Mouse (Mus musculus) lung, adult 2 months (tissue): ENCODE measurements around the gene Rpl26. TPM values are rescaled to one million over a fixed set of nuclear protein-coding genes. Genes with fewer than 3 reads are reported as not detected.

Experiments used
- DNase-seq: peaks from one replicate; pipeline ENCODE4 v3.0.0; 2022
- H3K4me1 ChIP-seq: fragments of 200-500 bp; 2 replicates; pipeline ENCODE4 v1.6.1; 2011; ENCODE audit warnings: low read length; ENCODE audit not compliant: control insufficient read depth, insufficient read depth
- H3K4me3 ChIP-seq: fragments of 200-500 bp; replicated peaks from 2 replicates; pipeline ENCODE3; 2011; ENCODE audit warnings: low read depth, mild to moderate bottlenecking, control low read depth, low read length; ENCODE audit errors: extremely low read depth
- CTCF ChIP-seq: fragments of 200-500 bp; IDR thresholded peaks from 2 replicates; pipeline ENCODE4 v1.5.1; 2011; ENCODE audit warnings: mild to moderate bottlenecking, low read length, control low read depth; ENCODE audit not compliant: insufficient read depth
- POLR2A ChIP-seq: fragments of 200-500 bp; IDR thresholded peaks from 2 replicates; pipeline ENCODE4 v1.6.1; 2011; ENCODE audit warnings: low read depth, mild to moderate bottlenecking, control low read depth, low read length, borderline replicate concordance; ENCODE audit errors: extremely low read depth
- WGBS: fragments of 180-500 bp; shearing (Covaris S2); methylation state at CpG from one replicate; pipeline ENCODE4 v1.1.7; 2018; 5-methylcytosine and 5-hydroxymethylcytosine counted together
- polyA plus RNA-seq: library from polyadenylated mRNA; depleted of rRNA; stranded (reverse); fragments of >200 nt; gene quantifications from 2 replicates; pipeline ENCODE4 v1.2.3, GENCODE M21; 2012

Rpl26 gene
- polyA plus RNA-seq, 1 experiment, result 674 TPM

GRCm38 (mm10) chr11:68888253-68888652, 13.1 kb upstream of the Rpl26 start, which contains the start of gene Rnf222:
TSS of gene Rnf222 (plus strand) at chr11:68888553.
- 40% methylated on average over 6 of the region's 6 CpGs for WGBS
- no peak for DNase-seq
- TF ChIP-seq POLR2A (no peak), CTCF (no peak)

GRCm38 (mm10) chr11:68888653-68889052, 12.7 kb upstream of the Rpl26 start:
- no peak for DNase-seq
- H3K4me1 ChIP-seq, result peaks cover 3% of the 10 kb centered on the region; the same call in 1 of the 2 replicates
- WGBS, result 63% methylated on average over 2 of the region's 2 CpGs
- TF ChIP-seq CTCF (no peak), POLR2A (no peak)
- no peak overlapping the region for H3K4me3 ChIP-seq

More at GRCm38 (mm10) chr11:68888253-68888652, 13.1 kb upstream of the Rpl26 start, which contains the start of gene Rnf222:
- peaks cover 3% of the 10 kb centered on the region; the same call in 1 of the 2 replicates for H3K4me1 ChIP-seq
- no peak within 1 kb of the TSS for H3K4me3 ChIP-seq

GRCm38 (mm10) chr11:68890625-68891024, 10.8 kb upstream of the Rpl26 start:
- TF ChIP-seq POLR2A, result no peak
- no peak for TF ChIP-seq CTCF
- Histone ChIP-seq H3K4me1 (peaks cover 3% of the 10 kb centered on the region; the same call in 1 of the 2 replicates), H3K4me3 (no peak overlapping the region)
- WGBS, result 13% methylated on average over 2 of the region's 2 CpGs
- no peak for DNase-seq

- Histone ChIP-seq H3K4me3 (no peak overlapping the region), H3K4me1 (peaks cover 3% of the 10 kb centered on the region; the same call in 1 of the 2 replicates)
- DNase-seq, result no peak
- TF ChIP-seq CTCF, result no peak
- no peak for TF ChIP-seq POLR2A
- 53% methylated on average over 5 of the region's 5 CpGs for WGBS
Observed at GRCm38 (mm10) chr11:68891823-68892222, 9.6 kb upstream of the Rpl26 start.

GRCm38 (mm10) chr11:68892233-68892832, 9.1 kb upstream of the Rpl26 start:
- no peak overlapping the region for H3K4me3 ChIP-seq
- TF ChIP-seq CTCF, result no peak
- no peak for TF ChIP-seq POLR2A
- peaks cover 3% of the 10 kb centered on the region; the same call in 1 of the 2 replicates for H3K4me1 ChIP-seq
- WGBS, result 40% methylated on average over 15 of the region's 15 CpGs
- DNase-seq, result no peak

- TF ChIP-seq POLR2A, result no peak
- TF ChIP-seq CTCF, result no peak
- 62% methylated on average over 12 of the region's 12 CpGs for WGBS
- DNase-seq, result no peak
- Histone ChIP-seq H3K4me3 (no peak overlapping the region), H3K4me1 (peaks cover 3% of the 10 kb centered on the region; the same call in 1 of the 2 replicates)
Observed at GRCm38 (mm10) chr11:68893911-68894464, 7.4 kb upstream of the Rpl26 start.

GRCm38 (mm10) chr11:68896247-68896646, 5.1 kb upstream of the Rpl26 start:
- Histone ChIP-seq H3K4me3 (no peak overlapping the region), H3K4me1 (peaks cover 3% of the 10 kb centered on the region; the same call in 1 of the 2 replicates)
- WGBS, result 52% methylated on average over 5 of the region's 5 CpGs
- TF ChIP-seq CTCF (no peak), POLR2A (no peak)
- DNase-seq, result no peak

- no peak for DNase-seq
- Histone ChIP-seq H3K4me3 (no peak overlapping the region), H3K4me1 (peaks cover under 1% of the 10 kb centered on the region; the same call in 1 of the 2 replicates)
- WGBS, result 66% methylated on average over 4 of the region's 4 CpGs
- TF ChIP-seq POLR2A (no peak), CTCF (peak; percentile 65)
Observed at GRCm38 (mm10) chr11:68897120-68897519, 4.3 kb upstream of the Rpl26 start.

GRCm38 (mm10) chr11:68897838-68898237, 3.5 kb upstream of the Rpl26 start:
- Histone ChIP-seq H3K4me3 (no peak overlapping the region), H3K4me1 (no peaks in the 10 kb centered on the region; the same call in 1 of the 2 replicates)
- DNase-seq, result no peak
- WGBS, result 51% methylated on average over 6 of the region's 6 CpGs
- no peak for TF ChIP-seq CTCF

GRCm38 (mm10) chr11:68898790-68899189, 2.6 kb upstream of the Rpl26 start:
- Histone ChIP-seq H3K4me1 (no peaks in the 10 kb centered on the region; the same call in 1 of the 2 replicates), H3K4me3 (no peak overlapping the region)
- no peak for DNase-seq
- no peak for TF ChIP-seq CTCF
- TF ChIP-seq POLR2A, result no peak
- 58% methylated on average over 6 of the region's 6 CpGs for WGBS
